Mouse (Mus musculus) neural tube, embryonic 11.5 days (tissue): ENCODE measurements around the gene Aqp1. TPM values are rescaled to one million over a fixed set of nuclear protein-coding genes. Genes with fewer than 3 reads are reported as not detected.

Experiments used
- ATAC-seq: fragments of 200-750 bp; cut with Nextera tagmentation; 2 replicates; pipeline ENCODE4 v1.8.0; 2017; ENCODE audit warnings: moderate number of reproducible peaks, mild to moderate bottlenecking, moderate TSS enrichment, moderate library complexity; ENCODE audit not compliant: insufficient read depth, low FRiP score, low TSS enrichment
- DNase-seq: peaks from one replicate; pipeline ENCODE4 v3.0.0-alpha.2; 2015; ENCODE audit warnings: low spot score
- H3K27ac ChIP-seq: fragments of 300-500 bp; sonication (generic); 2 replicates; pipeline ENCODE4 v1.5.1; 2014; ENCODE audit warnings: low read depth, mild to moderate bottlenecking, low read length
- H3K27me3 ChIP-seq: fragments of 300-500 bp; sonication (generic); 2 replicates; pipeline ENCODE4 v1.6.1; 2014; ENCODE audit warnings: mild to moderate bottlenecking, low read length, mixed read lengths; ENCODE audit not compliant: control insufficient read depth, insufficient read depth
- H3K36me3 ChIP-seq: fragments of 300-500 bp; sonication (generic); 2 replicates; pipeline ENCODE4 v1.6.1; 2014; ENCODE audit warnings: mild to moderate bottlenecking, low read length, moderate library complexity, mixed read lengths; ENCODE audit not compliant: control insufficient read depth, insufficient read depth
- H3K4me1 ChIP-seq: fragments of 300-500 bp; sonication (generic); 2 replicates; pipeline ENCODE4 v1.6.1; 2014; ENCODE audit warnings: low read length, mixed read lengths; ENCODE audit not compliant: control insufficient read depth, insufficient read depth
- H3K4me2 ChIP-seq: fragments of 300-500 bp; sonication (generic); 2 replicates; pipeline ENCODE4 v1.6.1; 2014; ENCODE audit warnings: low read depth, mild to moderate bottlenecking, moderate library complexity
- H3K4me3 ChIP-seq: fragments of 300-500 bp; sonication (generic); 2 replicates; pipeline ENCODE4 v1.5.1; 2014; ENCODE audit warnings: low read depth, low read length
- H3K9ac ChIP-seq: fragments of 300-500 bp; sonication (generic); 2 replicates; pipeline ENCODE4 v1.6.1; 2014; ENCODE audit warnings: mild to moderate bottlenecking, low read length
- H3K9me3 ChIP-seq: fragments of 300-500 bp; sonication (generic); 2 replicates; pipeline ENCODE4 v1.6.1; 2016; ENCODE audit warnings: low read length; ENCODE audit not compliant: control insufficient read depth
- whole genome bisulfite sequencing: fragments of 180-500 bp; shearing (Covaris S2); extraction: QIAGEN DNeasy Blood & Tissue Kit; methylation state at CpG from one replicate; pipeline ENCODE4 v1.1.7; 2014; 5-methylcytosine and 5-hydroxymethylcytosine counted together
- polyA plus RNA-seq: library from polyadenylated mRNA; unstranded; fragments of >200 nt; fragmentation: Nextera tagmentation; extraction: Ambion mirVana; gene quantifications from 2 replicates; pipeline ENCODE4 v1.2.1, GENCODE M21; 2014

Gene Aqp1
- polyA plus RNA-seq, 1 experiment from 2014 or later = 0.08 TPM

DNA sequence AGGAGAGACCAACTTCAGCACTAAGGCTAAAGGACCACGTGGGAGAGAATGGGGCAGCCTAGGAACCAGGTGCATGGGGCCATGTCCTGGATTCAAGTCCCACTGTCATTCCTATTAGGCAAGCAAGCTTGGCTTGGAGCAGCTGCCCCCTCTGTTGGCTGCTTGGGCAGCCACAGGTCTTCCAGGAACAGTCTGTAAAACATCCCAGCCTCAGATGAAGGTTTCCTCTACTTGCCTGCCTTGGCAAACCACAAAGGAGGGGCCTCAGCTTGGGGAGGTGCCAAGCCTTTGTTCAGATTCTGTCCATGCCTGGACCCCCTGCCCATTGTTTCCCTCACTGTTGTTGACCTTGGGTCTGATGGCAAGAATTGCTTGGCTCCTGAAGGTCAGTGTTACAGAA is 11.4 kb upstream of the Aqp1 start:
- Histone ChIP-seq H3K27me3 (no peaks in the 10 kb centered on the region), H3K4me1 (no peaks in the 10 kb centered on the region), H3K9me3 (no peaks in the 10 kb centered on the region), H3K4me2 (no peak overlapping the region), H3K36me3 (no peaks in the 10 kb centered on the region), H3K9ac (no peak overlapping the region), H3K27ac (no peak overlapping the region), H3K4me3 (no peak overlapping the region)
- ATAC-seq (no peak), DNase-seq (no peak)
- WGBS = 75% methylated on average over 1 of the region's 1 CpGs

DNA sequence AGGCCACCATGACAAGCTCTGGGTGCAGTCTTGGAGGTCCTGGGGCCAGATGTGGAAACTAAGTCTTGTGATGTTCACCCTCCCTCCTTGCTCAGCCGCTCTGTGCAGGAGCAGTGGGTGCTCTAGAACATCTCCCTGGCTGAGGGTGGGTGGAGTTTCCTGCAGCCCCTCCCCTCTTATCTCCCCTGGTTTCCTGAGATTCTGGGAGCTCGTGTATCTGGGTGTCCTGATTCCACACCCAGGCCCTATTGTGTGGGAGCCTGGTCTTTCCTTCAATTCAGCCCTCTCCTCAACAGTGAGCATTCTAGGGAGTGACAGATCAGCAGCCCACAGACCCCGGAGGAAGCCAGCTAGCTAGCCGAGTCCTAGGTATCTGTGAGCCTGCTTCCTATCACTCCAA is 9.9 kb upstream of the Aqp1 start:
- no peak for ATAC-seq
- Histone ChIP-seq H3K4me2 (no peak overlapping the region), H3K4me3 (no peak overlapping the region), H3K4me1 (no peaks in the 10 kb centered on the region), H3K9ac (no peak overlapping the region), H3K27me3 (no peaks in the 10 kb centered on the region), H3K9me3 (no peaks in the 10 kb centered on the region), H3K36me3 (no peaks in the 10 kb centered on the region), H3K27ac (no peak overlapping the region)
- 83% methylated on average over 4 of the region's 4 CpGs for WGBS
- no peak for DNase-seq

- Histone ChIP-seq H3K27me3 (no peaks in the 10 kb centered on the region), H3K4me1 (no peaks in the 10 kb centered on the region), H3K9ac (no peak overlapping the region), H3K4me2 (no peak overlapping the region), H3K4me3 (no peak overlapping the region), H3K27ac (no peak overlapping the region), H3K36me3 (no peaks in the 10 kb centered on the region), H3K9me3 (no peaks in the 10 kb centered on the region)
- ATAC-seq = no peak
- no peak for DNase-seq
- WGBS = 89% methylated on average over 13 of the region's 13 CpGs
These were observed 8.9 kb upstream of the Aqp1 start for GRCm38 (mm10) chr6:55327326-55327725.

- no peaks in the 10 kb centered on the region for H3K9me3 ChIP-seq
- H3K4me2 ChIP-seq = no peak overlapping the region
- DNase-seq (no peak), ATAC-seq (no peak)
- 79% methylated on average over 4 of the region's 4 CpGs for WGBS
- no peaks in the 10 kb centered on the region for H3K27me3 ChIP-seq
- H3K36me3 ChIP-seq = no peaks in the 10 kb centered on the region
- H3K4me3 ChIP-seq = no peak overlapping the region
- H3K27ac ChIP-seq = no peak overlapping the region
- no peaks in the 10 kb centered on the region for H3K4me1 ChIP-seq
- no peak overlapping the region for H3K9ac ChIP-seq
These were observed 8.1 kb upstream of the Aqp1 start for GRCm38 (mm10) chr6:55328179-55328578.

- H3K36me3 ChIP-seq = no peaks in the 10 kb centered on the region
- whole genome bisulfite sequencing = 59% methylated on average over 6 of the region's 6 CpGs
- H3K27ac ChIP-seq = no peak overlapping the region
- H3K4me1 ChIP-seq = peaks cover 3% of the 10 kb centered on the region; the same call in 1 of the 2 replicates
- no peaks in the 10 kb centered on the region for H3K27me3 ChIP-seq
- DNase-seq = no peak
- no peak overlapping the region for H3K4me3 ChIP-seq
- H3K9me3 ChIP-seq = no peaks in the 10 kb centered on the region
- H3K4me2 ChIP-seq = no peak overlapping the region
- no peak overlapping the region for H3K9ac ChIP-seq
- no peak for ATAC-seq
These were observed 4.9 kb upstream of the Aqp1 start for GRCm38 (mm10) chr6:55331315-55331714.

DNA sequence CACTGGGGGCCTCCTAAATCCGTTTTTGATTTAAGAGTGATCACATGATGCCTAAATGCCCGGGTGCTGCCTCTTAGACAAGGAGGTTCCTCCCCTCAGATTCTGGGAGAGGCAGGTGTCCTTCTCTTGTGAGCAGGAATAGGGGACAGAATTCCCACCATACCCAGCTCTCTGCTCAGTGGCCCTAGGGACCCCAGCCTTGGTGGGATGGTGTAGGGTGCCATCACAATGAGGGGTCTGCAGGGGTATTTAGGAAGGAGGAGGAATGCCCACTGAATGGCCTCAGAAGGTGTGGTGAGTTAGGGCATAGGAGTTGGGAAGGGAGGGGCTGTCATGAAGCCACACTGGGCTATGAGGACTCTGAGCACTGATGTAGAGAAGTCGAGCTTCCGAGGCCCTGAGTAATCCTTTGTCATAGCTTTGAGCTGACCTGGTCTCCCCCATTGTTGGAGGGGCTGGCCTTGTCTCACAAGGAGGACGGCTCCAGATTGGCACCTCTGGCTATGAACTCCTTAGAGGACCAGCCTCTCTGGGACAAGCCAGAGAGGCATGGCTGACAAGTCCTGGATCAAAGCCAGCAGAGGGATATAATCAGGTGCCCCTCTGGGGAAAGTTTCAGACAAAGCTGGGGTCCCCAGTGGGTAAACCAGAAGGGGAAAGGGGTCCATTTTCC is 4.0 kb upstream of the Aqp1 start:
- Histone ChIP-seq H3K27ac (no peak overlapping the region), H3K9ac (no peak overlapping the region), H3K4me1 (peaks cover 3% of the 10 kb centered on the region; the same call in 1 of the 2 replicates), H3K9me3 (no peaks in the 10 kb centered on the region), H3K4me3 (no peak overlapping the region), H3K4me2 (no peak overlapping the region), H3K36me3 (no peaks in the 10 kb centered on the region), H3K27me3 (no peaks in the 10 kb centered on the region)
- DNase-seq (no peak), ATAC-seq (no peak)
- WGBS = 60% methylated on average over 5 of the region's 5 CpGs

DNA sequence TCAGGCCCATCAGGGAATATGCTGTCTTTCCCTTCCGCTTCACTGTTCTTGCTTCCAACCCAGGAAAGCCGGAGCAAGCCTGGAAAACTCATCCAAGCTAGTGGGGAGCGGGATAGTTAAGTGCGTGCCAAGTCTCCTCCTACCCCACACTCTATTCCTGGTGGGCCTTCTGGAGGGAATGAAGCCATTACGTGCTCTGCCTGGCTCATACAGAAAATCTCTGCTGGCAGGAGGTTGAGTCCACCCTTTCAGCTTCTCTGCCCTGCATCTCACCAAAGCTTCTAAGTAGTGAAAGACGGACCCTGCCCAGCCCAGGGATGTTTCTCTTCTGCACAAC is 3.5 kb upstream of the Aqp1 start:
- ATAC-seq (no peak), DNase-seq (no peak)
- H3K27ac ChIP-seq = no peak overlapping the region
- H3K27me3 ChIP-seq = no peaks in the 10 kb centered on the region
- peaks cover 3% of the 10 kb centered on the region; the same call in 1 of the 2 replicates for H3K4me1 ChIP-seq
- WGBS = 74% methylated on average over 6 of the region's 6 CpGs
- no peaks in the 10 kb centered on the region for H3K9me3 ChIP-seq
- H3K4me3 ChIP-seq = no peak overlapping the region
- H3K4me2 ChIP-seq = no peak overlapping the region
- no peaks in the 10 kb centered on the region for H3K36me3 ChIP-seq
- no peak overlapping the region for H3K9ac ChIP-seq

DNA sequence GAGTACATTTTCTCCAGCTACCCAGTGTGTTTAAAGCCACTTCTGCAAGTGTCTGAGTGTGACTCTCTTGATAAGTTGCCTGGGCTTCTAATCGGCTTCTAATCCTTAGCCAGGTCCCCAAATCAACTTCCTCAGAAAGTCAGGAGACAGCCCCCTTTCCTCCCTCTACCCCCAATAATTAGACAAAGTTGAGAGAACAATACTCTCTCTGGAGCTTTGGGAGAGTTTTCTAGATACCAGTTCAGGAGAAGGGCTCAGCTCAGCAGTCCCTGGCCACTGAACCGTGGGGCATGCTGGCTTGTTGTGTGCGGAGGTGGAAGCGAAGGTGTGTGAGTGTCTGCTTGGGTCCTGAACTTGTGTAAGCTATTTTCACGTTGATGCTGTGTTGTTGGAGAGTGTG is 1.0 kb downstream of the Aqp1 start:
- Histone ChIP-seq H3K27ac (no peak overlapping the region), H3K9ac (no peak overlapping the region), H3K27me3 (no peaks in the 10 kb centered on the region), H3K9me3 (no peaks in the 10 kb centered on the region), H3K4me2 (no peak overlapping the region), H3K4me1 (peaks cover 3% of the 10 kb centered on the region), H3K36me3 (no peaks in the 10 kb centered on the region), H3K4me3 (no peak overlapping the region)
- no peak for DNase-seq
- ATAC-seq = no peak
- WGBS = 82% methylated on average over 5 of the region's 5 CpGs

- ATAC-seq (no peak), DNase-seq (no peak)
- no peak overlapping the region for H3K4me2 ChIP-seq
- no peaks in the 10 kb centered on the region for H3K36me3 ChIP-seq
- H3K27ac ChIP-seq = no peak overlapping the region
- H3K9me3 ChIP-seq = no peaks in the 10 kb centered on the region
- peaks cover 3% of the 10 kb centered on the region for H3K4me1 ChIP-seq
- no peaks in the 10 kb centered on the region for H3K27me3 ChIP-seq
- no peak overlapping the region for H3K4me3 ChIP-seq
- WGBS = 66% methylated on average over 6 of the region's 6 CpGs
- H3K9ac ChIP-seq = no peak overlapping the region
These were observed 1.8 kb downstream of the Aqp1 start for GRCm38 (mm10) chr6:55338077-55338476.
